Mouse (Mus musculus): ENCODE results near the gene Prop1. TPM values are rescaled to one million over a fixed set of nuclear protein-coding genes. Genes with fewer than 3 reads are reported as not detected.

Gene Prop1
- total RNA-seq, 1 experiment from 2014 or later, result not detected

Other genes starting within 250 kb of the Prop1 start
- gene Zfp354c, start 126.0 kb downstream of the Prop1 start, total RNA-seq (2017), result 0.19 to 0.97 TPM (median 0.85 TPM) in 3 replicates
- gene Zfp879, start 112.2 kb downstream of the Prop1 start, total RNA-seq (2017), result not detected in 3 replicates
- 0.38 TPM in 1 of 3 replicates, not detected in the others for gene Grm6, start 103.1 kb downstream of the Prop1 start, total RNA-seq (2017)
- not detected in 3 replicates for gene Zfp454, start 66.1 kb downstream of the Prop1 start, total RNA-seq (2017)
- 0.11 TPM in 1 of 3 replicates, not detected in the others for gene Zfp2, start 37.6 kb downstream of the Prop1 start, total RNA-seq (2017)
- not detected in 3 replicates for gene Zfp354b, start 22.1 kb downstream of the Prop1 start, total RNA-seq (2017)
- not detected in 3 replicates for gene 4933414I15Rik, start 10.0 kb downstream of the Prop1 start, total RNA-seq (2017)
- gene Olfr1378, start 12.8 kb upstream of the Prop1 start, total RNA-seq (2017), result 0.53 TPM in 1 of 3 replicates, not detected in the others
- gene Olfr1377, start 28.2 kb upstream of the Prop1 start, total RNA-seq (2017), result not detected in 3 replicates
- gene Olfr51, start 49.8 kb upstream of the Prop1 start, total RNA-seq (2017), result not detected in 3 replicates
- not detected in 3 replicates for gene Olfr54, start 60.5 kb upstream of the Prop1 start, total RNA-seq (2017)
- not detected in 3 replicates for gene Olfr1375, start 94.3 kb upstream of the Prop1 start, total RNA-seq (2017)
- not detected in 3 replicates for gene Zfp354a, start 105.5 kb upstream of the Prop1 start, total RNA-seq (2017)